Mouse (Mus musculus) liver, adult 2 months (tissue): Measurements from ENCODE around the gene Cab39l. TPM values are rescaled to one million over a fixed set of nuclear protein-coding genes. Genes with fewer than 3 reads are reported as not detected.
"Not testable (repeated sequence)": the region's sequence is repeated elsewhere in the genome, so short reads cannot be mapped to it uniquely, and the experiment has no call there.

ENCODE experiments used
- DNase-seq: peaks from one replicate; pipeline ENCODE4 v3.0.0-alpha.2; 2011; ENCODE audit warnings: low read depth, low spot score; ENCODE audit errors: extremely low read depth
- H3K27ac ChIP-seq: fragments of 200-500 bp; replicated peaks from 2 replicates; pipeline ENCODE4 v1.5.1; 2012; ENCODE audit warnings: low read depth, mild to moderate bottlenecking, control low read depth, inconsistent platforms, low read length; ENCODE audit not compliant: insufficient read depth
- H3K27me3 ChIP-seq: fragments of 200-500 bp; 2 replicates; pipeline ENCODE4 v1.6.1; 2012; ENCODE audit warnings: mild to moderate bottlenecking, moderate library complexity, low read length, inconsistent platforms; ENCODE audit not compliant: control insufficient read depth, insufficient read depth
- H3K36me3 ChIP-seq: fragments of 200-500 bp; 2 replicates; pipeline ENCODE4 v1.6.1; 2012; ENCODE audit warnings: low read length, inconsistent platforms; ENCODE audit not compliant: control insufficient read depth, insufficient read depth
- H3K4me1 ChIP-seq: fragments of 200-500 bp; 2 replicates; pipeline ENCODE4 v1.6.1; 2011; ENCODE audit warnings: low read length; ENCODE audit not compliant: control insufficient read depth, insufficient read depth
- H3K4me3 ChIP-seq: fragments of 200-500 bp; 2 replicates; pipeline ENCODE4 v1.5.1; 2011; ENCODE audit warnings: low read depth, mild to moderate bottlenecking, control low read depth, low read length, moderate library complexity; ENCODE audit not compliant: insufficient read depth
- H3K79me2 ChIP-seq: fragments of 200-500 bp; 2 replicates; pipeline ENCODE4 v1.6.1; 2012; ENCODE audit warnings: inconsistent platforms, mild to moderate bottlenecking, low read length, moderate library complexity; ENCODE audit not compliant: control insufficient read depth, insufficient read depth
- H3K9ac ChIP-seq: fragments of 200-500 bp; 2 replicates; pipeline ENCODE4 v1.6.1; 2012; ENCODE audit warnings: low read depth, mild to moderate bottlenecking, control low read depth, inconsistent platforms, low read length
- CTCF ChIP-seq: fragments of 200-500 bp; IDR thresholded peaks from 2 replicates; pipeline ENCODE4 v1.5.1; 2011; ENCODE audit warnings: low read depth, low read length, control low read depth
- POLR2A ChIP-seq: fragments of 200-500 bp; IDR thresholded peaks from 2 replicates; pipeline ENCODE4 v1.6.1; 2011; ENCODE audit warnings: low read length, control low read depth; ENCODE audit not compliant: insufficient read depth; ENCODE audit errors: extremely low read depth
- WGBS: fragments of 180-500 bp; shearing (Covaris S2); methylation state at CpG from one replicate; pipeline ENCODE4 v1.1.7; 2018; 5-methylcytosine and 5-hydroxymethylcytosine counted together
- polyA plus RNA-seq: library from polyadenylated mRNA; depleted of rRNA; stranded (reverse); fragments of >200 nt; gene quantifications from 2 replicates; pipeline ENCODE4 v1.2.3, GENCODE M21; 2012; rRNA removed
- total RNA-seq: library from RNA; depleted of rRNA; stranded (reverse); fragments of >200 nt; gene quantifications from 2 replicates; pipeline ENCODE4 v1.2.3, GENCODE M21; 2014; rRNA removed

The Cab39l gene
- total RNA-seq (40.5 and 47.6 TPM in 2 replicates), polyA plus RNA-seq (13.6 and 16.3 TPM in 2 replicates)

DNA sequence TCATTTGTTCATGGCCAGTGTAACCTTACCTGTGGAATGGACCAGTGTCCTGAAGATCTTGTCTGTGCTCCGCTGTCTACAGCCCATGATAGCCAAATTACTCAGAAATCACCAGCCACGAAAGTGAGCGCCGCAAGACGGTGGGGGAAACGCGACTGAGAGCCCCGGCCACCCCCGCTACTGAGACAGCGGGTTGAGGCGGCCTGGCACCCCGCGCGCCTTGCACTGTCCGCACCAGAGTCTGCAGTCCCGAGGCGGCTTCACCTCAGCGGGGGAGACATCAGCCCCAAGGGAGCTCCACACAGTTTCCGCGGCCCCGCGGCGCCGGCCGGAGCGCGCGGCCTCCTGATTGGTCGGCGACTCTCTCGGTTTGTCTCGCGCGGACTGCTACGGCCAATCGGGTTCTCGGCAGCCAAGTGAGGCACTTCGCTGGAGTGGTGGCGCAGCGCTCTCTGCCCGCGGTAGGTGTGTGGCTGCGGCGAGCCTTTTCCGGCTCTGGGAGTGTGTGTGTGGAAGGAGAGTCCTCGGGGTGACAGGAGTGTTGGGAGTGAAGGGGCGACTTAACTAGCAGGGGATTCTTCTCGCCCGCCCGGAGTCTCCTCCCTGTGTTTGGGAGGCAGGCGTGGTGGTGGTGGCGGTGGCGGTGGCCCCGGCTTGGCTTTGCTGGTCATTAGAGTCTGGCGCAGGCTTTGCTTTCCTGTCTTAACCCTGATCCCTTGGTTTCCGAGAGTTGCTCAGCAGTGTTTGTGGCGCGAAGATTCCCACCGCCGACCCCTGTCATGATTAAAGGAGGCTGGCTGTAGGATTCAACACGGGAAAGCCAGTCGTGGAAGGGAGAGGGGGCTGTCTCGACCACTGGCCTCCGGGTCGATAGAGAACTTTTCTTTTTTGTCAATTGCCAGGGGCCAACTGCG is at the start of gene Cab39l, which contains the start of gene Setdb2:
Gene Cab39l (plus strand): TSS at position 415 of the 914 bp plus-strand sequence.
Gene Setdb2 (minus strand): TSS at position 327 of the 914 bp plus-strand sequence.
- peaks cover 7% of the 10 kb centered on the region for H3K36me3 ChIP-seq
- peak within 1 kb of the TSS; percentile 99 for H3K4me3 ChIP-seq
- peak within 1 kb of the TSS; percentile 99 for H3K9ac ChIP-seq
- TF ChIP-seq POLR2A (peak; percentile 86), CTCF (peak; percentile 43)
- peaks cover 18% of the 10 kb centered on the region for H3K4me1 ChIP-seq
- H3K27me3 ChIP-seq = no peaks in the 10 kb centered on the region
- peaks cover 10% of the 10 kb centered on the region; the same call in 1 of the 2 replicates for H3K79me2 ChIP-seq
- under 1% methylated on average over 66 of the region's 66 CpGs for WGBS
- DNase-seq = peak; percentile 87
- peak within 1 kb of the TSS; percentile 99 for H3K27ac ChIP-seq

DNA sequence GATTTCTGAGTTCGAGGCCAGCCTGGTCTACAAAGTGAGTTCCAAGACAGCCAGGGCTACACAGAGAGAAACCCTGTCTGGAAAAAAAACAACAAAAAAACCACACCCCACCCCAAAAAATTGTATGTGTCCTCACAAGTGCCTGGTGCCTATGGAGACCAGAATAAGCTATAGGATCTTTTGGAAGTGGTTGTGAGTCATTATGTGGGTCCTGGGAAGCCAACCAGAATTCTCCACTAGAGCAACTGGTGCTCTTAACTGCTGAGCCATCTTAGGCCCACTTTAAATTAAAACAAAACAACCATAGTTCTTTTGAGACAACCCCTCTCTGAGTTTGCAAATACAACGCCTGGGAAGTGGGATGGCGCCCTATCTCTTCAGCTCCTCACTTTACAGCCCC is 45.5 kb upstream of the Cab39l start, which contains the start of gene Phf11c:
Gene Phf11c (minus strand): TSS at position 101 of the 400 bp plus-strand sequence.
- Histone ChIP-seq H3K4me3 (no peak within 1 kb of the TSS), H3K27me3 (no peaks in the 10 kb centered on the region), H3K4me1 (no peaks in the 10 kb centered on the region), H3K27ac (no peak within 1 kb of the TSS), H3K36me3 (peaks cover 34% of the 10 kb centered on the region), H3K79me2 (no peaks in the 10 kb centered on the region), H3K9ac (no peak within 1 kb of the TSS)
- DNase-seq = no peak
- WGBS = 98% methylated on average over 3 of the region's 3 CpGs
- TF ChIP-seq POLR2A = no peak
- no peak for TF ChIP-seq CTCF

DNA sequence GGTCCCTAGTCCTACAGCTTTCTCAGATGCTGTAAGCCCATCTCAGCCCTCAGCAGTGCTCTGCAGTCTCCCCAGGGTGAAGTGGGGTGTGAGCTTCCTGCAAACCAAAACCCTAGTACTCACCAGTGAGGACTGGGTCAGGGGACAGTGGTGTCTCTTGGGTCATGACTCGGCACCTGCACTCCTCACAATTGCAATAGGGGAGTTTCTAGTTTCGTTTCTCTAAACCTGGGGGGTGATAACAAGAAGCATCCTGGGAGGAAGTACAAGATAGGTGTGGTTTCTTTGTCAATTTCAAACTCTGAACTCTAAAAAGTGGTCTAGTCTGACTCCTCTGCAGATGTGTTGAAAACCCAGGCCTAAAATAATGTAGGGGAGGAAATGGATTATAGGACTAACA is 43.8 kb upstream of the Cab39l start:
- Histone ChIP-seq H3K27ac (no peak overlapping the region), H3K79me2 (no peaks in the 10 kb centered on the region), H3K4me1 (no peaks in the 10 kb centered on the region), H3K36me3 (peaks cover 38% of the 10 kb centered on the region), H3K4me3 (no peak overlapping the region), H3K9ac (no peak overlapping the region), H3K27me3 (no peaks in the 10 kb centered on the region)
- WGBS = 87% methylated on average over 2 of the region's 2 CpGs
- TF ChIP-seq POLR2A (no peak), CTCF (no peak)
- DNase-seq = no peak

DNA sequence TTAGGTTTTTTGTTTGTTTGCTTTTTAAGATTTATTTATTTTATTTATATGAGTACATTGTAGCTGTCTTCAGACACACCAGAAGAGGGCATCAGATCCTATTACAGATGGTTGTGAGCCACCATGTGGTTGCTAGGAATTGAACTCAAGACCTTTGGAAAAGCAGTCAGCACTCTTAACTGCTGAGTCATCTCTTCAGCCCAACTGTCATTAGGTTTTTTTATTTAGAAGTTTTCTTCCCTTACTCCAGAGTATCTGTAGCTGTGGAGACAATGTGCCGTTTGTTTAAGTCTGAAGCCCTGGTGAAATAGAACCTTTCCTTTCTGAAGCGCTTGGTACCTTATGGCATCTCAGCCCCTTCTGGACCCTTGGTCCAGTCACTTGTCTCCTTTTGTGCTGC is 25.8 kb upstream of the Cab39l start:
- not testable (repeated sequence) for H3K27me3 ChIP-seq, H3K27ac ChIP-seq, H3K4me1 ChIP-seq, DNase-seq, H3K9ac ChIP-seq, H3K4me3 ChIP-seq, H3K79me2 ChIP-seq
- peaks cover 57% of the 10 kb centered on the region for H3K36me3 ChIP-seq
- WGBS = 100% methylated on average over 2 of the region's 2 CpGs

DNA sequence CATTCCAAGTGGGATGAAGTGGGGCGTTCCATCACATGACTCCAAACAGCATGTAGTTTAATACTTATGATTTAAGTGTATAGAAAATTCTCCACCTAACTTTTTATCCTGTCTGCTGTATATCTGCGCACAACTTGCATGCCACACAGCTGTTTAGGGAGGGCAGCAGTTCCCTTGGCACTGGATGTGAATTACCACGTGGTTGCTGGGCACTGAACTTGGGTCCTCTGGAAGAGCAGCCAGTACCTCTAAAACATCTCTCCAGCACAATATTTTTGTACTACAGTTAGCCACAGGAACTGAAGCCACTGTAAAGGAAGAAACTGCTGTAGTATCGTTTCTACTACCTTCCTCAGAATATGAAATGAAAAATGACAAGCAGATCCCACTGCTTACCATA is 22.6 kb upstream of the Cab39l start:
- TF ChIP-seq CTCF = no peak
- H3K27ac ChIP-seq = peak overlapping the region; percentile 0; the same call in 1 of the 2 replicates
- WGBS = 33% methylated on average over 4 of the region's 4 CpGs
- H3K4me3 ChIP-seq = no peak overlapping the region
- H3K79me2 ChIP-seq = peaks cover 4% of the 10 kb centered on the region; the same call in 1 of the 2 replicates
- peaks cover 10% of the 10 kb centered on the region for H3K4me1 ChIP-seq
- no peak overlapping the region for H3K9ac ChIP-seq
- DNase-seq = peak; percentile 92
- H3K27me3 ChIP-seq = no peaks in the 10 kb centered on the region
- H3K36me3 ChIP-seq = peaks cover 40% of the 10 kb centered on the region
